8 mouse cellular contexts compared by ENCODE assay signal in the genomic region with DNA sequence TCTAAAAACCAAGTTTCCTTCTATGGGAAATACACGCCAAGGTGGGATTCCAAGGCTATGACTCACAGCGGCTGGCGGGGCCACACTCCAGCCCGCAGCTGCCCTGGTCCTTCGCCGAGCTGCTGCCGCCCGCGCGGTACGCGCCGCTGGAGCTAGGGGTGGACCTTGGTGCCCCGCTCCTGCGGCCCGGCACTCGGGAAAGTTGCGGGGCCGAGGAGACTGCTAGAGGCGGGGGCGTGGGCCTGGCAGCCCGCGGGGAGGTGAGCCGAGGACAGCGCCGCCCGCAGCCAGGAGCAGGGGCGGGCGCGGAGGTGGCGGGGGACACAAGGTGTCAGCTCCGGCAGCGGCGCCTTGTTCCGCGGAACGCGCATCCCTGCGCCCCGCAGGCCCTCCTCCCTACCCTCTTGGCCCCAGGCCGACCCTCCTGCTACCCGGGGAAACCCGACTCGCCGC. TPM values are rescaled to one million over a fixed set of nuclear protein-coding genes. Genes with fewer than 3 reads are reported as not detected.
DNase-seq lines count a peak whose midpoint lies in the region; ATAC-seq and TF ChIP-seq lines count a peak whose summit lies in the region.

No protein-coding gene starts in this region.

- peaks cover 15 to 18% of the 10 kb centered on the region in 2 experiments for H3K4me1 ChIP-seq in heart, embryonic 14.5 days (ENCODE audit: control insufficient read depth in 2 of 2, insufficient read depth in 2 of 2, low read length in 2 of 2)
- H3K4me1 ChIP-seq in lung, postnatal 0 days (ENCODE audit: insufficient read depth, low read depth, low read length): peaks cover 7% of the 10 kb centered on the region

- ATAC-seq in erythroid progenitor cell, adult 5-6 weeks (replicated peaks; ENCODE audit: low FRiP score, poor library complexity, severe bottlenecking): 0 out of 2 replicates have a peak, but pooled peaks have one; percentile 32
- peak; percentile 26; the same call in 1 of the 2 replicates for ATAC-seq in heart, embryonic 14.5 days (ENCODE audit: insufficient number of reproducible peaks, insufficient read depth, low FRiP score, low read depth)
- peak; percentile 64 for ATAC-seq in lung, postnatal 0 days

- peak; percentile 28 for TF ChIP-seq CTCF in lung, postnatal 0 days (IDR thresholded peaks at IDR 0.05)

- H3K4me2 ChIP-seq in heart, embryonic 14.5 days (ENCODE audit: low read length): peak overlapping the region; percentile 99
- peak overlapping the region; percentile 99 for H3K4me2 ChIP-seq in lung, postnatal 0 days (replicated peaks; ENCODE audit: low read depth, low read length)

- WGBS in heart, embryonic 14.5 days: 0% methylated on average over 39 of the region's 45 CpGs
- under 1% methylated on average over 23 of the region's 45 CpGs for WGBS in lung, postnatal 0 days

- peak overlapping the region; percentile 88 for H3K9ac ChIP-seq in heart, embryonic 14.5 days (ENCODE audit: low read length)
- peak overlapping the region; percentile 32; the same call in 1 of the 2 replicates for H3K9ac ChIP-seq in lung, postnatal 0 days (replicated peaks; ENCODE audit: low read depth)

- H3K27ac ChIP-seq in heart, embryonic 14.5 days (replicated peaks in 1 of 2; ENCODE audit: control insufficient read depth in 1 of 2, insufficient read depth in 1 of 2, low read depth in 2 of 2, low read length in 2 of 2): peak overlapping the region; percentile 85 to 89
- peak overlapping the region; percentile 62; the same call in 1 of the 2 replicates for H3K27ac ChIP-seq in lung, postnatal 0 days (ENCODE audit: low read length)

- TF ChIP-seq EP300 in lung, postnatal 0 days (IDR thresholded peaks at IDR 0.05): no peak

- no peaks in the 10 kb centered on the region for H3K36me3 ChIP-seq in heart, embryonic 14.5 days (ENCODE audit: control insufficient read depth, insufficient read depth, low read length)
- H3K36me3 ChIP-seq in lung, postnatal 0 days (ENCODE audit: insufficient read depth, low read length): no peaks in the 10 kb centered on the region

- peaks cover 16% of the 10 kb centered on the region; the same call in 1 of the 2 replicates for H3K27me3 ChIP-seq in heart, embryonic 14.5 days (ENCODE audit: control insufficient read depth, insufficient read depth, low read length)
- 0 out of 2 replicates have a peak, but pooled peaks cover 3% of the 10 kb centered on the region for H3K27me3 ChIP-seq in lung, postnatal 0 days (replicated peaks; ENCODE audit: insufficient read depth, low read length)

- H3K9me3 ChIP-seq in heart, embryonic 14.5 days (ENCODE audit: control insufficient read depth, low read length): no peaks in the 10 kb centered on the region
- no peaks in the 10 kb centered on the region for H3K9me3 ChIP-seq in lung, postnatal 0 days (ENCODE audit: low read length)

- H3K4me3 ChIP-seq in heart, embryonic 14.5 days (ENCODE audit: control insufficient read depth in 1 of 2, insufficient read depth in 1 of 2, low read depth in 1 of 2, low read length in 2 of 2): peak overlapping the region; percentile 83 to 94
- peak overlapping the region; percentile 71 for H3K4me3 ChIP-seq in lung, postnatal 0 days (ENCODE audit: low read depth, low read length)

- peak; percentile 29 to 40 for DNase-seq in B cell, adult 2 months
- peak; percentile 59 to 64 for DNase-seq in adrenal gland, postnatal 36 days
- peak; percentile 58 for DNase-seq in kidney, postnatal 14 days
- DNase-seq in lung, postnatal 0 days (ENCODE audit: low spot score): peak; percentile 77
- peak; percentile 51 for DNase-seq in right cerebral cortex, postnatal 14 days
- DNase-seq in natural killer cell, adult 2 months (ENCODE audit: low spot score in 2 of 2): no peak

RNA-seq across cellular contexts. Expression of a gene that starts 0.7 kb away (rescaled TPM):
- 1 to 10 TPM; 2.8 to 9.5 TPM for total RNA-seq in adrenal gland, postnatal 36 days (2021)
- not detected in 2 replicates for total RNA-seq in erythroid progenitor cell, adult 5-6 weeks (2015; ENCODE audit: low replicate concordance)
- 0.39 TPM in 1 of 2 replicates, not detected in the other for total RNA-seq in erythroid progenitor cell, adult 5-6 weeks (2017; ENCODE audit: low replicate concordance)
- 14.8 and 17.0 TPM in 2 replicates for polyA plus RNA-seq in heart, embryonic 14.5 days (2014; fragmentation: Nextera tagmentation; extraction: Ambion mirVana)
- polyA plus RNA-seq in lung, postnatal 0 days (2015; fragmentation: Nextera tagmentation; extraction: Ambion mirVana): 3.2 and 3.4 TPM in 2 replicates

Comparison
In these comparisons a context has a peak if more than half of its experiments do, and no peak if none do; other contexts are left out.
1. DNase-seq: peak in B cell, adult 2 months (2 of 2), adrenal gland, postnatal 36 days (2 of 2), kidney, postnatal 14 days (single experiment), lung, postnatal 0 days (single experiment) and right cerebral cortex, postnatal 14 days (single experiment); none in natural killer cell, adult 2 months (0 of 2).
2. Peak in every context shown above with its lines, with median percentiles within 50 percentile points of each other: ATAC-seq.